Mouse (Mus musculus): ENCODE data around the gene St6gal1.

- no peak for TF ChIP-seq TAL1 (IDR thresholded peaks at IDR 0.05; ENCODE audit: low read length)
- TF ChIP-seq GATA1 (IDR thresholded peaks at IDR 0.05; ENCODE audit: low read length) = no peak
These were observed 144.6 kb downstream of the St6gal1 start for GRCm38 (mm10) chr16:23369124-23369523.

All from erythroblast, embryonic 14.5 days (primary cell).